Comparison of ENCODE assay signal across 18 mouse cellular contexts in the genomic region with DNA sequence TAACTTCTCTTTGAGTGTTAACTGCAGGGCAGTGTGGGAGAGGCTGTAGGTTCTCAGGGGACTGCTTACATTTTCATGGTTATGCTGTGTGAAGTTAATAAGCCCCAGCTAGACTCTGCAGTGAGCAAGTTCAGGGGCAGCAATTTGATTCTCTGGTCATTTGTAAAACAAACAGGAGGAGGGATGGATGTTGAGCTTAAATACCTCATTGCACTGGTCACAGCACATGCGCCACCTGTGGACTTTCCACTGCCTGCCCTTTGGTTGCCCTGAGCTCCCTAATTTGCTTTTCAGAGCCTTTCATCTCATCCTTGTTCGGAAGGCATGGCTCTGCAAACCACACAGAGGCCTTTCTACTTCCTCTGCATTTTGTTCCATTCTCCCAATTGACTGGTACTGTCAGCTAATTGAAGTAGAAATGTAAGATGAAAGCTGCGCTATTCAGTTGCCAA.
DNase-seq lines count a peak whose midpoint lies in the region; ATAC-seq lines count a peak whose summit lies in the region.
"Had no signal": no experiment of that assay in that cellular context is flagged by ENCODE, and none has a peak within 500 bp of the region (broad histone marks: within the 10 kb centered on the region; RNA-seq: fewer than 3 reads in every experiment).

No protein-coding gene starts in this region.

- WGBS in midbrain, embryonic 15.5 days = 67% methylated on average over 3 of the region's 3 CpGs
- 73% methylated on average over 3 of the region's 3 CpGs for WGBS in midbrain, embryonic 14.5 days

- peak; percentile 7 for DNase-seq in embryo, embryonic 11 days
- no peak for DNase-seq in embryo, embryonic 10 days (ENCODE audit: low spot score)
- peak; percentile 38 for DNase-seq in kidney, adult 9 months
- DNase-seq in kidney, postnatal 14 days = no peak
- no peak for DNase-seq in midbrain, embryonic 14.5 days
- DNase-seq in spleen, postnatal 36 days (ENCODE audit: low spot score in 2 of 2) = no peak
- DNase-seq: adrenal gland, adult 8-10 months; heart, postnatal 10 days; right cerebral cortex, postnatal 4 days had no signal

- H3K4me2 ChIP-seq in midbrain, embryonic 15.5 days = no peak overlapping the region
- no peak overlapping the region for H3K4me2 ChIP-seq in midbrain, embryonic 14.5 days (ENCODE audit: low read length)
- H3K4me2 ChIP-seq: heart, embryonic 11.5 days; liver, embryonic 15.5 days; neural tube, embryonic 12.5 days had no signal

- no peak overlapping the region for H3K4me3 ChIP-seq in midbrain, embryonic 15.5 days
- no peak overlapping the region for H3K4me3 ChIP-seq in midbrain, embryonic 14.5 days (replicated peaks; ENCODE audit: low read depth, low read length)
- H3K4me3 ChIP-seq: liver, embryonic 15.5 days; neural tube, embryonic 12.5 days had no signal

- no peak overlapping the region for H3K27ac ChIP-seq in midbrain, embryonic 15.5 days
- H3K27ac ChIP-seq in midbrain, embryonic 14.5 days (replicated peaks; ENCODE audit: low read depth, low read length) = no peak overlapping the region
- H3K27ac ChIP-seq: liver, embryonic 15.5 days; neural tube, embryonic 12.5 days; stomach, postnatal 0 days had no signal

- no peak overlapping the region for H3K9ac ChIP-seq in midbrain, embryonic 15.5 days
- no peak overlapping the region for H3K9ac ChIP-seq in midbrain, embryonic 14.5 days (replicated peaks; ENCODE audit: low read length)
- H3K9ac ChIP-seq: liver, embryonic 15.5 days; neural tube, embryonic 12.5 days had no signal

- no peaks in the 10 kb centered on the region for H3K4me1 ChIP-seq in midbrain, embryonic 15.5 days
- 0 out of 2 replicates have a peak, but pooled peaks cover 2% of the 10 kb centered on the region for H3K4me1 ChIP-seq in midbrain, embryonic 14.5 days (ENCODE audit: control insufficient read depth, insufficient read depth, low read length)
- H3K4me1 ChIP-seq: liver, embryonic 15.5 days; neural tube, embryonic 12.5 days had no signal

- ATAC-seq in midbrain, embryonic 15.5 days (replicated peaks) = peak; percentile 46
- ATAC-seq in midbrain, embryonic 14.5 days (ENCODE audit: low FRiP score, low TSS enrichment) = no peak
- ATAC-seq in megakaryocyte-erythroid progenitor cell, adult 5-6 weeks (replicated peaks; ENCODE audit: low FRiP score, low TSS enrichment, poor library complexity, severe bottlenecking) = no peak
- ATAC-seq: inflammation-experienced regulatory T-cells, adult 6 months; lung, postnatal 0 days; Patski had no signal

- no peaks in the 10 kb centered on the region for H3K9me3 ChIP-seq in midbrain, embryonic 15.5 days
- H3K9me3 ChIP-seq in midbrain, embryonic 14.5 days (ENCODE audit: control insufficient read depth, low read length) = no peaks in the 10 kb centered on the region
- H3K9me3 ChIP-seq: liver, embryonic 15.5 days; neural tube, embryonic 12.5 days had no signal

- H3K36me3 ChIP-seq in midbrain, embryonic 15.5 days (replicated peaks) = no peaks in the 10 kb centered on the region
- H3K36me3 ChIP-seq in midbrain, embryonic 14.5 days (ENCODE audit: control insufficient read depth, insufficient read depth, low read length) = no peaks in the 10 kb centered on the region
- H3K36me3 ChIP-seq: liver, embryonic 15.5 days; neural tube, embryonic 12.5 days had no signal

- no peaks in the 10 kb centered on the region for H3K27me3 ChIP-seq in midbrain, embryonic 15.5 days (replicated peaks)
- H3K27me3 ChIP-seq in midbrain, embryonic 14.5 days (ENCODE audit: control insufficient read depth, insufficient read depth, low read length) = no peaks in the 10 kb centered on the region
- H3K27me3 ChIP-seq: liver, embryonic 15.5 days; neural tube, embryonic 12.5 days; Patski had no signal

Comparison
In these comparisons a context has a peak if more than half of its experiments do, and no peak if none do; other contexts are left out.
1. DNase-seq: peak in embryo, embryonic 11 days (single experiment) and kidney, adult 9 months (single experiment); none in embryo, embryonic 10 days (single experiment), kidney, postnatal 14 days (single experiment), midbrain, embryonic 14.5 days (single experiment) and spleen, postnatal 36 days (0 of 2).